Mouse (Mus musculus) monocyte, adult 5-6 weeks (primary cell): Measurements from ENCODE around the gene Olfr1349. TPM values are rescaled to one million over a fixed set of nuclear protein-coding genes. Genes with fewer than 3 reads are reported as not detected.
"Not testable (repeated sequence)": the region's sequence is repeated elsewhere in the genome, so short reads cannot be mapped to it uniquely, and the experiment has no call there.

Experiments
- ATAC-seq: fragments of 153-309, 156-312 bp; replicated peaks from 2 replicates; pipeline ENCODE4 v1.8.0; 2017; ENCODE audit warnings: mild to moderate bottlenecking; ENCODE audit not compliant: low TSS enrichment, insufficient number of reproducible peaks, severe bottlenecking, poor library complexity, low FRiP score
- total RNA-seq: library from RNA; stranded (forward); fragments of 200-1000, 200-491, 200-594 nt; gene quantifications from 3 replicates; pipeline ENCODE4 v1.2.3, GENCODE M21; 2017

The Olfr1349 gene
- not detected in 3 replicates for total RNA-seq

- ATAC-seq, result no peak
Observed at GRCm38 (mm10) chr7:6522850-6523249, at the start of gene Olfr1349. Olfr1349 (minus strand) TSS chr7:6522950.

- no peak for ATAC-seq
Observed at GRCm38 (mm10) chr7:6564541-6564940, 41.8 kb upstream of the Olfr1349 start, which contains the start of gene Olfr1350. Olfr1350 (plus strand) TSS chr7:6564841.

DNA sequence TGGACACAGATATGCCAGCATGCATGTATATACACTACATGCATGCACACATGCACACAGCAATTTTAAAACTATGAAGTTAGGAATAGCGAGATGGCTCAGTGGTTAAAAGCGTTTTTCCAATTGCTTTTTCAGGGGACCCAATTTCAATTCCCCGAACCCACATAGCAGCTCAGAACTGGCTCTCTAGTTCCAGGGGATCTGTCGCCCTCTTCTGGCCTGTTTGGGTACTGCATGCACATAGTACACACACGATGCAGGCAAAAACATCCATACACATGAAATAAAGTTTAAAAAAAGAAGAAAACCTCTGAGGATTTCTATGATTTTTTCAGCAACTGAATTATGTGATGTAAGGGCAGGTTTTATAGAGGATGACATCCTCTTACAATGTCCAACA is 3.4 kb upstream of the Olfr1349 start:
- no peak for ATAC-seq

- no peak for ATAC-seq
Observed at GRCm38 (mm10) chr7:6525001-6525400, 2.3 kb upstream of the Olfr1349 start.

- no peak for ATAC-seq
Observed at GRCm38 (mm10) chr7:6521666-6522065, 1.1 kb downstream of the Olfr1349 start.

GRCm38 (mm10) chr7:6508648-6509047 is 14.1 kb downstream of the Olfr1349 start, which contains the start of gene Olfr1348:
Olfr1348 (minus strand) TSS chr7:6508748.
- ATAC-seq, result no peak

- ATAC-seq, result no peak
Observed at GRCm38 (mm10) chr7:6499655-6500054, 23.1 kb downstream of the Olfr1349 start, which contains the start of gene Olfr1347. Olfr1347 (minus strand) TSS chr7:6499755.

DNA sequence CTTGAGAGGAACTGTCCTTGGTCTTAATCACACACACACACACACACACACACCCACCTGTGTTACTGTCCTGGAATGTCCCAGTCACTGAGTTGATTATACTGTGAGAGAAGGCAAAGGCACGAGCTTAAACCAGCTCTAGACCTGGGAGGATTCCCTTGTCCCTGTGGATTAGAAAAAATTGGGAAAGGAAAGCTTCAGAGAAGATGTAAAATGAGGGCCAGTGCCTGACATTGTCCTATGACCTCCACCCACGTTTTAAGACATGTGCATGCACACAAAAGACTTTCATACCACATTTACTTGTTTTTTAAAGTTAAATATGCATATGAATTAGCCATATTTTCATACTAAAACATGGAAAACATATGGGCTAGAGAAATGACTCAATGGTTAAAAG is 35.9 kb downstream of the Olfr1349 start, which contains the start of gene Olfr5:
Gene Olfr5, minus strand, starts transcription at position 101 of the 400 bp plus-strand sequence.
- no peak for ATAC-seq

DNA sequence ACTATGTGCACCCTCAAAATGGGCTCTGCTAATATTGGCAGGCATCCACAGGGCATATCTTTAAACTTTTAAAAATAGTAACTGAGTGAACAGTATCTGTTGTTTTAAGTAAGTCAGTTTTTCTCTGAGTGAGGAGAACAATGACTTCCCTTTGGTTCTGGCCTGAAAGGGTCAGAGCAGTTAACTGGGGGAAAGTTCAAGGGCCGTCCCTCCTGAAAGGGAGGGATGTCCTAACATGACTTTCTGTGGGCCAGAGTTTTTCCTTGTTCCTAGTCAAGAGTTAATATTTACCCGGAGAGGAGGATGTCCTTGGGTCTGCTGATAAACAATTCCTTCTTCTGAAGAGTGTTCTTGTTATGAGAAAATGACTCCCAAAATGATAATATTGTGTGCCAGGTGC is 45.1 kb downstream of the Olfr1349 start:
- not testable (repeated sequence) for ATAC-seq

GRCm38 (mm10) chr7:6466951-6467350 is 55.8 kb downstream of the Olfr1349 start, which contains the start of gene Olfr1346:
Olfr1346 (plus strand) TSS chr7:6467101.
- no peak for ATAC-seq

Other genes with a start within 250 kb of the Olfr1349 start
- gene Zfp667, start 236.4 kb downstream of the Olfr1349 start, total RNA-seq, result 1.3 to 5.0 TPM (median 2.3 TPM) in 3 replicates
- gene Zfp583, start 191.7 kb downstream of the Olfr1349 start, total RNA-seq, result 1.3 to 1.9 TPM in 2 of 3 replicates, not detected in the other
- gene Gm3854, start 179.2 kb downstream of the Olfr1349 start, total RNA-seq, result 0.19 TPM in 1 of 3 replicates, not detected in the others
- gene Zfp78, start 159.7 kb downstream of the Olfr1349 start, total RNA-seq, result 1.6 to 5.6 TPM (median 2.9 TPM) in 3 replicates
- gene Zfp28, start 139.7 kb downstream of the Olfr1349 start, total RNA-seq, result 1.6 to 3.7 TPM (median 2.9 TPM) in 3 replicates
- not detected in 3 replicates for gene Smim17, start 124.2 kb downstream of the Olfr1349 start, total RNA-seq
- gene Gm20715, start 112.7 kb downstream of the Olfr1349 start, total RNA-seq, result not detected in 3 replicates
- not detected in 3 replicates for gene Olfr1344, start 84.3 kb downstream of the Olfr1349 start, total RNA-seq
- not detected in 3 replicates for gene Olfr1336, start 66.8 kb downstream of the Olfr1349 start, total RNA-seq
- gene Olfr1346, start 55.8 kb downstream of the Olfr1349 start, total RNA-seq, result not detected in 3 replicates
- not detected in 3 replicates for gene Olfr5, start 36.0 kb downstream of the Olfr1349 start, total RNA-seq
- gene Olfr1347, start 23.2 kb downstream of the Olfr1349 start, total RNA-seq, result not detected in 3 replicates
- not detected in 3 replicates for gene Olfr1348, start 14.2 kb downstream of the Olfr1349 start, total RNA-seq
- gene Olfr1350, start 41.9 kb upstream of the Olfr1349 start, total RNA-seq, result not detected in 3 replicates
- not detected in 3 replicates for gene Zim1, start 173.5 kb upstream of the Olfr1349 start, total RNA-seq
- gene Peg3, start 207.5 kb upstream of the Olfr1349 start, total RNA-seq, result not detected in 3 replicates
- 0.85 TPM in 1 of 3 replicates, not detected in the others for gene Usp29, start 207.6 kb upstream of the Olfr1349 start, total RNA-seq